ENCODE assay signal across 15 mouse cellular contexts in the genomic region with DNA sequence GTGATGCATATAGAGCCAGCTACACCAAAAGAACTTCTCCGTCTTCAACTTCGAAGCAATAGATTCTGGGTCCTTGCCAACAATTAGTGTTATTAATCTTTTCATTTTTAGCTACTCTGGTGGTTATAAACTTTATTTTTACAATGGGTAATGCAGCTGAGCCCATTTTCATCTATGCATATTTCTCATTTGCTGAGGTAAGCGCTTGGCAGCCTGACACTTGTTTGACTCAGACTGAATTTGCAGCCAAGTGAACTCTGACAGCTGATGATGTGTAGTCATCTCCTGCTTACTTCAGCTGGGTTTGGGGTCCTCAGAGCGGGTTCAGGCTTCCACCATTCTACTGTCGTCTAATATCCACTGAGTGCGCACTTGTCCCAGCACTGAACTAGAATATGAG.
"Had no signal": no experiment of that assay in that cellular context is flagged by ENCODE, and none has a peak within 500 bp of the region (broad histone marks: within the 10 kb centered on the region; RNA-seq: fewer than 3 reads in every experiment).

No protein-coding gene starts in this region.

- H3K4me1 ChIP-seq: limb, embryonic 10.5 days; liver, embryonic 15.5 days; megakaryocyte, embryonic 14.5 days; midbrain, embryonic 12.5 days had no signal

- ATAC-seq: inflammation-experienced regulatory T-cells, adult 6 months; intestine, postnatal 0 days had no signal

- H3K4me3 ChIP-seq: left cerebral cortex, adult 2 months; limb, embryonic 10.5 days; liver, embryonic 15.5 days; megakaryocyte, embryonic 14.5 days; midbrain, embryonic 12.5 days had no signal

- DNase-seq: lung, adult 2 months; lung, postnatal 10 days; right cerebral cortex, adult 18-20 months; right cerebral cortex, postnatal 25 days; thymus, adult 18-20 months; thymus, postnatal 14 days had no signal

- H3K27me3 ChIP-seq: liver, embryonic 15.5 days; midbrain, embryonic 12.5 days had no signal

- H3K27ac ChIP-seq: left cerebral cortex, adult 2 months; limb, embryonic 10.5 days; liver, embryonic 15.5 days; macrophage; midbrain, embryonic 12.5 days had no signal

- H3K9me3 ChIP-seq: limb, embryonic 10.5 days; liver, embryonic 15.5 days; megakaryocyte, embryonic 14.5 days; midbrain, embryonic 12.5 days had no signal

- H3K4me2 ChIP-seq: liver, embryonic 11.5 days; liver, embryonic 15.5 days; midbrain, embryonic 12.5 days had no signal

- H3K36me3 ChIP-seq: limb, embryonic 10.5 days; liver, embryonic 15.5 days; midbrain, embryonic 12.5 days had no signal

- H3K9ac ChIP-seq: liver, embryonic 15.5 days; midbrain, embryonic 12.5 days had no signal
